Mouse (Mus musculus): Measurements from ENCODE around the gene Gm10277. TPM values are rescaled to one million over a fixed set of nuclear protein-coding genes. Genes with fewer than 3 reads are reported as not detected.
A peak's percentile ranks its signal among the peaks of the same experiment; 100 is the strongest.

Gm10277 gene
- total and polyA plus RNA-seq, 2 experiments = not detected

DNA sequence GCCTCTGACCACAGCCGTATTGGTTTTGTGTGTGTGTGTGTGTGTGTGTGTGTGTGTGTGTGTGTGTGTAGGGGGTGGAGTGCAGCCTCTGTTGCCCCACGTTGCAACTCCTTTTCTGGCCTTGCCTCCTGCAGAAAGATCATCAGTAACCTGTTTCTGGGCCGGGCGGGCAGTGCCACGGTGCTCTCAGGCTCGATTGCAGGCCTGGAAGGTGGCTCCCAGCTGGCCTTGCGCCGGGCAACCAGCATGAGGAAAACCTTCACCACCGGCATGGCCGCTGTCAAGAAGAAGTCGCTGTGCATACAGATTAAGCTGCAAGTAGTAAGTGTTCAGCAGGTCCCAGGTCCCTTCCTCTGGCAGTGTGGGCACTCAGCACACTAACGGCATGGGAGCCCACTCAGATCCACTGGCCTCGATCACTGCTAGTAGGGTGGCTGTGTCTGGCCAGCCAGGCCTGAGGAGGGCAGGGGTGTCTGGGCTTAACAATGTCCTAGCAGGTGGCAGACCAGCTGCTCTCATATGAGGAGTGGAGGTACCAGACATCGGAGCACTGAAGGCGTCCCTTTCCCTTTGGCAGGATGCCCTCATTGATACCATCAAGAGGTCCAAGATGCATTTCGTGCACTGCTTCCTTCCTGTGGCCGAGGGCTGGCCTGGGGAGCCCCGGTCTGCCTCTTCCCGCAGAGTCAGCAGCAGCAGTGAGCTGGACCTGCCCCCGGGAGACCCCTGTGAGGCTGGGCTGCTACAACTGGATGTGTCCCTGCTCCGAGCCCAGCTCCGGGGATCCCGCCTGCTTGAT lies 41.7 kb upstream of the Gm10277 start:
- no peak for TF ChIP-seq CTCF (IDR thresholded peaks at IDR 0.05; ENCODE audit: low read depth, low read length)
- no peak for TF ChIP-seq POLR2A (IDR thresholded peaks at IDR 0.05; ENCODE audit: extremely low read depth, insufficient read depth, low read length)
- Histone ChIP-seq H3K27ac (replicated peaks; ENCODE audit: insufficient read depth, low read depth, low read length) (no peak overlapping the region), H3K27me3 (ENCODE audit: control insufficient read depth, insufficient read depth, low read length) (no peaks in the 10 kb centered on the region), H3K4me3 (ENCODE audit: insufficient read depth, low read depth, low read length) (no peak overlapping the region), H3K4me1 (ENCODE audit: control insufficient read depth, insufficient read depth, low read length) (peaks cover 6% of the 10 kb centered on the region), H3K36me3 (ENCODE audit: control insufficient read depth, insufficient read depth, low read length) (peaks cover 12% of the 10 kb centered on the region; the same call in 1 of the 2 replicates), H3K79me2 (ENCODE audit: control insufficient read depth, insufficient read depth, low read length) (no peaks in the 10 kb centered on the region), H3K9ac (ENCODE audit: low read depth, low read length) (no peak overlapping the region)
- no peak for DNase-seq (ENCODE audit: extremely low read depth, low read depth, low spot score)
- 82% methylated on average over 23 of the region's 23 CpGs for WGBS

DNA sequence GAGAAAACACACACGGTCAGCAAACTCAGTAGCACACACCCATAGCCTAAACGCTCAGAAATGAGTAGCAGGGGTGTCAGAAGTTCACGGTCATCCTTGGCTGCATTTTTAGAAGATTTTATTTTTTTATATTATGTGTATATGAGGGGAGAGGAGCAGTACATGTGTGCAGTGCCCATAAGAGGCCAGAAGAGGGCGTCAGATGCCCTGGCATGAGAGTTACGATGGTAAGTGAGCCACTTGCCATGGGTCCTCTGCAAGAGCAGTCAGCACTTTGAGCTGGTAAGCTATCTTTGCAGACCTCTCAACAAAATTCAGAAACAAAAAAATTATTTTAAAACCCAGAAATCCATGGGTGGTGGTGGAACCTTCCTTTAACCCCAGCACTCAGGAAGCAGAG lies 40.6 kb upstream of the Gm10277 start:
- WGBS = 95% methylated on average over 5 of the region's 5 CpGs
- Histone ChIP-seq H3K9ac (ENCODE audit: low read depth, low read length) (no peak overlapping the region), H3K4me3 (ENCODE audit: insufficient read depth, low read depth, low read length) (no peak overlapping the region), H3K79me2 (ENCODE audit: control insufficient read depth, insufficient read depth, low read length) (no peaks in the 10 kb centered on the region), H3K36me3 (ENCODE audit: control insufficient read depth, insufficient read depth, low read length) (peaks cover 16% of the 10 kb centered on the region; the same call in 1 of the 2 replicates), H3K4me1 (ENCODE audit: control insufficient read depth, insufficient read depth, low read length) (peaks cover 6% of the 10 kb centered on the region), H3K27ac (replicated peaks; ENCODE audit: insufficient read depth, low read depth, low read length) (no peak overlapping the region), H3K27me3 (ENCODE audit: control insufficient read depth, insufficient read depth, low read length) (no peaks in the 10 kb centered on the region)
- TF ChIP-seq POLR2A (IDR thresholded peaks at IDR 0.05; ENCODE audit: extremely low read depth, insufficient read depth, low read length) = no peak
- DNase-seq (ENCODE audit: extremely low read depth, low read depth, low spot score) = no peak

DNA sequence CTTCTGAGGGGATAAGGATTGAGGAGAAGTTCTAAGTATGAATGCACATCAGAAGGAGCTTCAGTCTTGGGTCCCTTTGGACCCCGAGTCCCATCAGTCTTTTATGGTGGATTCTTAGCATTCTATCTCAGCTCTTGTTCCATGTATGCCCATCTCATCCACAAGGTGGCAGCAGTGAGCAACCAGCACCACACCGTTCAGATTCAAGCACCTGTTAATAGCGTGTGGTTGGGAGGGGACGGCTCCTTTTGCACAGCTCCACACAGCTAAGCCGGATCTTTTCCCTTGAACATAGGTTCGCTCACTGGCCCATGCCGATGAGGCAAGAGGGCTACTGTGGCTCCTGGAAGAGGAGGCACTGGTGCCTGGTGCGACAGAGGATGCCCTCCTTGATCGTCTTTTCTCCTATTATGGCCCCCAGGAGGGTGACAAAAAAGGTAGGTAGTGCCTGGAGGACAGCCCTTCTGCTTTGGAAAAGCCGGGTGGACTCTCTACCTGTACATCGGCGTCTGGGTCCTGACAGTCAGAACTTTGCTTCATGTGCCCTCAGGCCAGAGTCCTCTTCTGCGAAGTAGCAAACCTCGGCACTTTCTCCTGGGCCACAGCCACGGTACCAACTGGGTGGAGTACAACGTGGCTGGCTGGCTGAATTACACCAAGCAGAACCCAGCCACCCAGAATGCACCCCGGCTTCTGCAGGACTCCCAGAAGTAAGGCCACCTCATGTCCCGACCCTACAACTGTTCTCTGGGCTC lies 39.9 kb upstream of the Gm10277 start:
- no peak overlapping the region for H3K9ac ChIP-seq (ENCODE audit: low read depth, low read length)
- no peak for TF ChIP-seq POLR2A (IDR thresholded peaks at IDR 0.05; ENCODE audit: extremely low read depth, insufficient read depth, low read length)
- peak; percentile 89 for TF ChIP-seq CTCF (IDR thresholded peaks at IDR 0.05; ENCODE audit: low read depth, low read length)
- H3K27me3 ChIP-seq (ENCODE audit: control insufficient read depth, insufficient read depth, low read length) = no peaks in the 10 kb centered on the region
- 53% methylated on average over 18 of the region's 18 CpGs for WGBS
- DNase-seq (ENCODE audit: extremely low read depth, low read depth, low spot score) = peak; percentile 42
- H3K27ac ChIP-seq (replicated peaks; ENCODE audit: insufficient read depth, low read depth, low read length) = no peak overlapping the region
- no peak overlapping the region for H3K4me3 ChIP-seq (ENCODE audit: insufficient read depth, low read depth, low read length)
- H3K79me2 ChIP-seq (ENCODE audit: control insufficient read depth, insufficient read depth, low read length) = no peaks in the 10 kb centered on the region
- peaks cover 6% of the 10 kb centered on the region for H3K4me1 ChIP-seq (ENCODE audit: control insufficient read depth, insufficient read depth, low read length)
- H3K36me3 ChIP-seq (ENCODE audit: control insufficient read depth, insufficient read depth, low read length) = peaks cover 15% of the 10 kb centered on the region; the same call in 1 of the 2 replicates

DNA sequence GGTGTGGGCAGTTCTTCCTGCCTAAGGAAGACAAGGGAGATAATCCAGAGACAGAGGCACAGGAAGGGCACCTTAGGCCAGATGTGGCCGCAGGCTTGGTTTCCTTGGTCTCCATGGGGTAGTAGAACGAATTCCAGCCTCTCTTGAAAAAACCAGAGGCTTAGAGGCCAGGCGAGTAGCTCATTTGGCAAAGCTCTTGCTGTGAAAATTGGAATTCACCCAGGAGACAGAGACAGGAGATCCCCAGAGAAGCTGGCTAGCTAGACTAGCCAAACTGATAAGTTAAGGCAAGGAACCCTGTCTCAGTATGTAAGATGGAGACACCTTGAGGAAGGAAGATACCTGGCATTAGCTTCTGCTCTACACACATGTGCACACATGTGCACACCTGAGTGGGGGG lies 38.8 kb upstream of the Gm10277 start:
- no peak for DNase-seq (ENCODE audit: extremely low read depth, low read depth, low spot score)
- WGBS = 54% methylated on average over 3 of the region's 3 CpGs
- H3K79me2 ChIP-seq (ENCODE audit: control insufficient read depth, insufficient read depth, low read length) = no peaks in the 10 kb centered on the region
- H3K4me3 ChIP-seq (ENCODE audit: insufficient read depth, low read depth, low read length) = no peak overlapping the region
- H3K4me1 ChIP-seq (ENCODE audit: control insufficient read depth, insufficient read depth, low read length) = peaks cover 6% of the 10 kb centered on the region
- peaks cover 15% of the 10 kb centered on the region; the same call in 1 of the 2 replicates for H3K36me3 ChIP-seq (ENCODE audit: control insufficient read depth, insufficient read depth, low read length)
- no peak overlapping the region for H3K9ac ChIP-seq (ENCODE audit: low read depth, low read length)
- no peak for TF ChIP-seq CTCF (IDR thresholded peaks at IDR 0.05; ENCODE audit: low read depth, low read length)
- no peak for TF ChIP-seq POLR2A (IDR thresholded peaks at IDR 0.05; ENCODE audit: extremely low read depth, insufficient read depth, low read length)
- H3K27ac ChIP-seq (replicated peaks; ENCODE audit: insufficient read depth, low read depth, low read length) = no peak overlapping the region
- no peaks in the 10 kb centered on the region for H3K27me3 ChIP-seq (ENCODE audit: control insufficient read depth, insufficient read depth, low read length)

DNA sequence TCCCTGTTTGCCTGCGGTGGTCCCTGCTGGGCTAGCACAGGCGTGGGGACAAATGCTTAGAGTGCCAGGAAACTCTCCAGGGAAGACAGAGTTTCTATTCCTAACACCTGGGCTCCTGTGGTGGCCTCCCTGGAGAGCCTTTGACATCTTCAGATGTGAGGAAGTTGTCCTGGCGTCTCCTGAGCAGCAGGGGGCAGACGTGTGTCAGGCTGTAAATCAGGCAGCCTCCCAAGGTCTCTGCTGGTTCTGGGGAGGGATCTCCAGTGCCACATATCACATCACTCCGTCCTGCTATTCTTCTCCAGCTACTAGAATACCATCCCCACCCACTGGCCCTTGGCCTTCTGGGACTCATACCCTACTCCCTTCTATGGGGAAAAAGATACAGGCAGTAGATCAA lies 38.3 kb upstream of the Gm10277 start:
- WGBS = 48% methylated on average over 5 of the region's 5 CpGs
- Histone ChIP-seq H3K27me3 (ENCODE audit: control insufficient read depth, insufficient read depth, low read length) (no peaks in the 10 kb centered on the region), H3K9ac (ENCODE audit: low read depth, low read length) (no peak overlapping the region), H3K4me1 (ENCODE audit: control insufficient read depth, insufficient read depth, low read length) (peaks cover 6% of the 10 kb centered on the region), H3K4me3 (ENCODE audit: insufficient read depth, low read depth, low read length) (no peak overlapping the region), H3K79me2 (ENCODE audit: control insufficient read depth, insufficient read depth, low read length) (no peaks in the 10 kb centered on the region), H3K27ac (replicated peaks; ENCODE audit: insufficient read depth, low read depth, low read length) (no peak overlapping the region), H3K36me3 (ENCODE audit: control insufficient read depth, insufficient read depth, low read length) (peaks cover 17% of the 10 kb centered on the region; the same call in 1 of the 2 replicates)
- no peak for TF ChIP-seq POLR2A (IDR thresholded peaks at IDR 0.05; ENCODE audit: extremely low read depth, insufficient read depth, low read length)
- peak; percentile 85 for TF ChIP-seq CTCF (IDR thresholded peaks at IDR 0.05; ENCODE audit: low read depth, low read length)
- peak; percentile 27 for DNase-seq (ENCODE audit: extremely low read depth, low read depth, low spot score)
